Mouse (Mus musculus) heart, postnatal 0 days (tissue): ENCODE measurements around the gene Fryl. TPM values are rescaled to one million over a fixed set of nuclear protein-coding genes. Genes with fewer than 3 reads are reported as not detected.
A peak's percentile ranks its signal among the peaks of the same experiment; 100 is the strongest.

ENCODE experiments used
- ATAC-seq: fragments of 200-750 bp; cut with Nextera tagmentation; 2 replicates; pipeline ENCODE4 v1.8.0; 2017; ENCODE audit warnings: low read depth, moderate number of reproducible peaks, moderate library complexity; ENCODE audit not compliant: insufficient read depth
- DNase-seq: peaks from one replicate; pipeline ENCODE4 v3.0.0-alpha.2; 2016; ENCODE audit warnings: low spot score
- H3K27ac ChIP-seq: fragments of 300-500 bp; sonication (generic); 2 replicates; pipeline ENCODE4 v1.5.1; 2014; ENCODE audit warnings: low read depth, mild to moderate bottlenecking
- H3K27me3 ChIP-seq: fragments of 300-500 bp; sonication (generic); 2 replicates; pipeline ENCODE4 v1.6.1; 2014; ENCODE audit warnings: low read length, mixed read lengths; ENCODE audit not compliant: control insufficient read depth, insufficient read depth
- H3K36me3 ChIP-seq: fragments of 300-500 bp; sonication (generic); replicated peaks from 2 replicates; pipeline ENCODE4 v1.6.1; 2014; ENCODE audit warnings: low read length, mixed read lengths; ENCODE audit not compliant: control insufficient read depth, insufficient read depth
- H3K4me1 ChIP-seq: fragments of 300-500 bp; sonication (generic); 2 replicates; pipeline ENCODE4 v1.6.1; 2014; ENCODE audit warnings: antibody characterized with exemption; ENCODE audit not compliant: control insufficient read depth, insufficient read depth
- H3K4me2 ChIP-seq: fragments of 300-500 bp; sonication (generic); 2 replicates; pipeline ENCODE4 v1.6.1; 2014; ENCODE audit warnings: low read depth, mild to moderate bottlenecking, low read length, moderate library complexity
- H3K4me3 ChIP-seq: fragments of 300-500 bp; sonication (generic); 2 replicates; pipeline ENCODE4 v1.5.1; 2014; ENCODE audit warnings: low read depth, low read length
- H3K9ac ChIP-seq: fragments of 300-500 bp; sonication (generic); replicated peaks from 2 replicates; pipeline ENCODE4 v1.6.1; 2014; ENCODE audit warnings: low read depth, low read length, mixed read lengths
- H3K9me3 ChIP-seq: fragments of 300-500 bp; sonication (generic); replicated peaks from 2 replicates; pipeline ENCODE4 v1.6.1; 2016; ENCODE audit warnings: low read length; ENCODE audit not compliant: control insufficient read depth
- CTCF ChIP-seq: IDR thresholded peaks from 2 replicates; pipeline ENCODE4 v1.5.1; 2016; ENCODE audit warnings: antibody characterized with exemption, control low read depth, low read depth
- EP300 ChIP-seq: IDR thresholded peaks from 2 replicates; pipeline ENCODE4 v1.6.1; 2016; ENCODE audit warnings: antibody characterized with exemption, low read depth
- WGBS: fragments of 180-500 bp; shearing (Covaris S2); extraction: QIAGEN DNeasy Blood & Tissue Kit; methylation state at CpG from one replicate; pipeline ENCODE4 v1.1.7; 2014; 5-methylcytosine and 5-hydroxymethylcytosine counted together
- polyA plus RNA-seq: library from polyadenylated mRNA; unstranded; fragments of >200 nt; fragmentation: Nextera tagmentation; extraction: Ambion mirVana; gene quantifications from 2 replicates; pipeline ENCODE4 v1.2.1, GENCODE M21; 2015
- total RNA-seq: library from RNA; depleted of rRNA; stranded (reverse); fragments of >200 nt; gene quantifications from 2 replicates; pipeline ENCODE4 v1.2.3, GENCODE M21; 2014; ENCODE audit warnings: low replicate concordance; rRNA removed

The Fryl gene
- 43.0 and 46.1 TPM in 2 replicates for total RNA-seq
- 16.9 and 19.3 TPM in 2 replicates for polyA plus RNA-seq

DNA sequence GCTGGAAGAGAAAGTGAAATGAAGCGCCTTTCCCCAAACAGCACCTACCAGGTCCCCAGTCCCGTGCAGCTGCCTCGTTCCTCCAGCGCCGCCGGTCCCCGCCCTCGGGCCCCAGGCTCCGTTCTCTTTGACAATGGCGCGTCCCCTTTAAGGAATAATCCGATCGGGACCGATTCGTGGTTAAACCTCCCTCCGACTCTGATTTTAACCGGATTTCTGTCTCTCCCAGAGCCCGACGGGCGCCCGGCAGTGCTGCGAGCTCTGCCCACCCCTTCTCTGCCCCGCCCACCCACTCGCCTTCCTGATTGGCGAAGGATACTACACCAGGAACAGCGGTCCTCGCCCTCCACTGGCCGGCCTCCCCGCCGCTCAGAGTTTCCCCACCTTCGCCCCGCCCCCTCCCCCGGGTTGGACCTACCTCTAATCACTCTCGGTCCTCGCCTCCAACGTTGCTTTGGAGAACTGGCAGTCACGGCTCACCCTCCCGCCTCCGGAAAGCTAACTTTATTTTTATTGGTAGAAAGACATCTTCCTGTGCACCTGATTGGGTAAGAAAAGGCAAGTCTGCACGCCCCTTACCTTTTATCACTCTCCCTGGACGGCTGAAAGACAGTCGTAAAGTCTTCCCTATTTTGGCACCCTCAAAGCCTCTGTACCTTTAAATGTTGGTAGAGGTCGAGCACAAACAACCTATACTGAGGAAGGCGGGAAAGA, at the start of gene Fryl:
Gene Fryl, minus strand, starts transcription at position 268 of the 714 bp plus-strand sequence.
- TF ChIP-seq CTCF (no peak), EP300 (0 out of 2 replicates have a peak, but pooled peaks have one; percentile 45)
- under 1% methylated on average over 44 of the region's 44 CpGs for WGBS
- Histone ChIP-seq H3K36me3 (no peaks in the 10 kb centered on the region; the same call in 1 of the 2 replicates), H3K27ac (peak within 1 kb of the TSS; percentile 99), H3K4me2 (peak within 1 kb of the TSS; percentile 81), H3K9ac (peak within 1 kb of the TSS; percentile 93), H3K4me1 (peaks cover 15% of the 10 kb centered on the region), H3K27me3 (no peaks in the 10 kb centered on the region), H3K9me3 (no peaks in the 10 kb centered on the region), H3K4me3 (peak within 1 kb of the TSS; percentile 98)
- DNase-seq (peak; percentile 99), ATAC-seq (peak; percentile 98)

DNA sequence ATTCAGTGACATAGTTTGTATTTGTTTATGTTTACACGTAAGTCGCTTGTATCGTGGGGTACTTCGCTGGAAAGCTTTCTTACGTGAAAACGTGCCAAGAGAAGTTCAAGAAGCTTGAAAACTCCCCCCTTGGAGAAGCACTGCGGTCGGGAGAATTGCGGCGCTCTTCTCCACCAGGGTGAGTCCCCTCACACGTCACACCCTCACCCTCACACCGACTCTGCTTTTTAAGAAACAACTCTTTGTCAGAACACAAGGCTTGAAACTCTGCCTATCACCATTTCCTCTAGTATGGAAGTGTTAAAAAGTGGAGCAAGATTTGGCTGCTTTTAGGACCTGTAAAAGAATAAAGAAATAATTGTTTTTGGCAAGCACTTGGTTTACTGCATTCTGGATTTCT, 48.1 kb upstream of the Fryl start:
- ATAC-seq (no peak), DNase-seq (peak; percentile 36)
- TF ChIP-seq CTCF (no peak), EP300 (no peak)
- Histone ChIP-seq H3K4me1 (no peaks in the 10 kb centered on the region), H3K36me3 (peaks cover 83% of the 10 kb centered on the region), H3K27ac (no peak overlapping the region), H3K9ac (no peak overlapping the region), H3K9me3 (no peaks in the 10 kb centered on the region), H3K4me2 (no peak overlapping the region), H3K27me3 (no peaks in the 10 kb centered on the region), H3K4me3 (no peak overlapping the region)
- WGBS = 73% methylated on average over 12 of the region's 12 CpGs

DNA sequence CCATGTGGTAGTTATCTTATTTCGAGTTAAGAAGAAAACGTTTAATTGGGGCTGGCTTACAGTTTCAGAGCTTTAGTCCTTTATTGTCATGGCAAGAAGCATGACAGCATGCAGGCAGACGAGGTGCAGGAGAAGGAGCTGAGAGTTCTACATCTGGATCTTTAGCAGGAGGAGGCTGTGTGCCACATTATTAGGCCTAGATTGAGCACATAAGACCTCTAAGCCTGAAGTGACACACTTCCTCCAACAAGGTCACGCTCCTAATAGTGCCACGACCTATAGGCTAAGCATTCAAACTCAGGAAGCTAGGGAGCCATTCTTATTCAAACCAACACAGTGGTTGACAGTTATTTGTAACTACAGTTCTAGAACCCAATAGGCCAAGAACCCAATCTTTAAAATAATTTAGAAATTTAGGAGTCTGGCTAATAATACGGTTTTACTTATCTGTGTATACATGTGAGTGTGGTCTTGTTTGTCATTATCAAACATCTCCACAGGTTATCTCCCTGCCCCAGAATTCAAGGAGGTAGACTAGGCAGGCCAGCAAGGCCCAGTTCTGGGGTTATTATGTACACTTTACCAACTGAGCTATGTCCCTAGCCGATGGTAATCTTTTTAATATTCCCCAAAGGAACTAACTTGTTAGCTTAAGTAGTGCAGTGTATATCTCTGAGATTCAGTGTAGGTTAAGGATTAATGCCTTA, 45.3 kb upstream of the Fryl start:
- no peak overlapping the region for H3K9ac ChIP-seq
- DNase-seq (no peak), ATAC-seq (no peak)
- WGBS = 86% methylated on average over 7 of the region's 7 CpGs
- H3K4me3 ChIP-seq = no peak overlapping the region
- H3K4me2 ChIP-seq = no peak overlapping the region
- no peaks in the 10 kb centered on the region for H3K9me3 ChIP-seq
- H3K27ac ChIP-seq = no peak overlapping the region
- TF ChIP-seq CTCF (no peak), EP300 (no peak)
- peaks cover 73% of the 10 kb centered on the region for H3K36me3 ChIP-seq
- no peaks in the 10 kb centered on the region for H3K27me3 ChIP-seq
- no peaks in the 10 kb centered on the region for H3K4me1 ChIP-seq

DNA sequence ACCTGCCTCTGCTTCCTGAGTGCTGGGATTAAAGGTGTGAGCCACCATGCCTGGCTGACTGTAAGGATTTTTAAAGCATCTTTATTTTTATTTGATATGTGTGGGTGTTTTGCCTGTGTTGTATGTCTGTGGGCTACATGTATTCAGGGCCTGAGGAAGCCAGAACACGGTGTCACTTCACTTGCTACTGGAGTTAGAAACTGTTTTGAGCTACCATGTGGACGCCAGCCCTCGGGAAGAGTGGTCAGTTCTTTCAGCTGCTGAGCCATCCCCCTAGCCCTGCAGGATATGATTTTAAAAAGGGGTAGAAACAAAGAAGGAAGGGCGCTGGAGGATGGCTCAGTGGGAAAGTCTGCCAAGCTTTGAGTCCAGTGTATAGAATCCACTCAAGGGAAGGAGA, 39.5 kb upstream of the Fryl start:
- no peak overlapping the region for H3K9ac ChIP-seq
- peaks cover 6% of the 10 kb centered on the region for H3K4me1 ChIP-seq
- H3K4me2 ChIP-seq = no peak overlapping the region
- no peak for ATAC-seq
- 79% methylated on average over 4 of the region's 4 CpGs for WGBS
- no peak for DNase-seq
- TF ChIP-seq CTCF = no peak
- no peak for TF ChIP-seq EP300
- no peak overlapping the region for H3K4me3 ChIP-seq
- H3K27ac ChIP-seq = no peak overlapping the region
- H3K36me3 ChIP-seq = peaks cover 43% of the 10 kb centered on the region
- no peaks in the 10 kb centered on the region for H3K9me3 ChIP-seq
- H3K27me3 ChIP-seq = no peaks in the 10 kb centered on the region

DNA sequence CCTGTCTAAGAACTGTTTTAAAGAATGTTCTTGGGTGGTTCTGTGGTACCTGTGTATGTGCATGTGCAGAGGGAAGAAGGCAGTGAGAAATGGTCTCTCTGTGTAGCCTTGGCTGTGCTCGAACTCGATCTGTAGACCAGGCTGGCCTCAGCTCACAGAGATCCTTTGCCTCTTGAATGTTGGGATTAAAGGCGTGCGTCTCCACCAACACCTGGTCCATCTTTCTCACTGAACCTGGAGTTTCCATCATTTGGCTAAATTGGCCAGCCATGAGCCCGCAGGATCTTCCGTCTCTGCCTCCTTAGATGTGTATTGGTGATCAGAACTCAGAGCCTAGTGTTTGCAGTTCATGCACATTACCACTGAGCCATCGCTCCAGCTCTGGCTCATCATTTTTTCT, 38.6 kb upstream of the Fryl start:
- Histone ChIP-seq H3K36me3 (peaks cover 34% of the 10 kb centered on the region), H3K27ac (no peak overlapping the region), H3K4me1 (peaks cover 6% of the 10 kb centered on the region), H3K9me3 (no peaks in the 10 kb centered on the region), H3K27me3 (no peaks in the 10 kb centered on the region), H3K4me2 (no peak overlapping the region), H3K9ac (no peak overlapping the region), H3K4me3 (no peak overlapping the region)
- no peak for DNase-seq
- no peak for TF ChIP-seq CTCF
- no peak for TF ChIP-seq EP300
- 97% methylated on average over 7 of the region's 7 CpGs for WGBS
- ATAC-seq = no peak
